Mouse (Mus musculus): ENCODE measurements around the gene Pim3.

The Pim3 gene

GRCm38 (mm10) chr15:88837199-88837932 lies 24.6 kb upstream of the Pim3 start:
- no peak for DNase-seq (ENCODE audit: low spot score)

- DNase-seq (ENCODE audit: low spot score) = no peak
Observed at GRCm38 (mm10) chr15:88837977-88838376, 24.0 kb upstream of the Pim3 start.

- no peak for DNase-seq (ENCODE audit: low spot score)
Observed at GRCm38 (mm10) chr15:88839271-88839670, 22.7 kb upstream of the Pim3 start.

GRCm38 (mm10) chr15:88840126-88840525 lies 21.9 kb upstream of the Pim3 start:
- DNase-seq (ENCODE audit: low spot score) = no peak

GRCm38 (mm10) chr15:88841160-88841559 lies 20.8 kb upstream of the Pim3 start:
- no peak for DNase-seq (ENCODE audit: low spot score)

GRCm38 (mm10) chr15:88841580-88842299 lies 20.2 kb upstream of the Pim3 start:
- DNase-seq (ENCODE audit: low spot score) = no peak

- DNase-seq (ENCODE audit: low spot score) = no peak
Observed at GRCm38 (mm10) chr15:88842300-88842673, 19.7 kb upstream of the Pim3 start.

- DNase-seq (ENCODE audit: low spot score) = no peak
Observed at GRCm38 (mm10) chr15:88843486-88844097, 18.4 kb upstream of the Pim3 start.

- no peak for DNase-seq (ENCODE audit: low spot score)
Observed at GRCm38 (mm10) chr15:88844966-88845365, 17.0 kb upstream of the Pim3 start.

GRCm38 (mm10) chr15:88848661-88849060 lies 13.3 kb upstream of the Pim3 start:
- DNase-seq (ENCODE audit: low spot score) = no peak

GRCm38 (mm10) chr15:88849621-88850020 lies 12.4 kb upstream of the Pim3 start:
- no peak for DNase-seq (ENCODE audit: low spot score)

GRCm38 (mm10) chr15:88850146-88850826 lies 11.7 kb upstream of the Pim3 start:
- no peak for DNase-seq (ENCODE audit: low spot score)

GRCm38 (mm10) chr15:88851076-88851475 lies 10.9 kb upstream of the Pim3 start:
- no peak for DNase-seq (ENCODE audit: low spot score)

- DNase-seq (ENCODE audit: low spot score) = no peak
Observed at GRCm38 (mm10) chr15:88851507-88852149, 10.4 kb upstream of the Pim3 start.

GRCm38 (mm10) chr15:88853106-88853505 lies 8.9 kb upstream of the Pim3 start:
- DNase-seq (ENCODE audit: low spot score) = no peak

GRCm38 (mm10) chr15:88854119-88854968 lies 7.6 kb upstream of the Pim3 start:
- DNase-seq (ENCODE audit: low spot score) = no peak

GRCm38 (mm10) chr15:88854969-88855830 lies 6.8 kb upstream of the Pim3 start:
- DNase-seq (ENCODE audit: low spot score) = no peak

GRCm38 (mm10) chr15:88855896-88856417 lies 6.0 kb upstream of the Pim3 start:
- DNase-seq (ENCODE audit: low spot score) = no peak

GRCm38 (mm10) chr15:88856613-88857012 lies 5.4 kb upstream of the Pim3 start:
- no peak for DNase-seq (ENCODE audit: low spot score)

- no peak for DNase-seq (ENCODE audit: low spot score)
Observed at GRCm38 (mm10) chr15:88857361-88857760, 4.6 kb upstream of the Pim3 start.

Data from layer of hippocampus, adult 9-10 months (tissue).